Mouse (Mus musculus) forebrain, embryonic 10.5 days (tissue): ENCODE results near the gene Prkg2. TPM values are rescaled to one million over a fixed set of nuclear protein-coding genes. Genes with fewer than 3 reads are reported as not detected.

ENCODE experiments used
- DNase-seq: peaks from one replicate; pipeline ENCODE4 v3.0.0-alpha.2; 2017; ENCODE audit warnings: low spot score; ENCODE audit errors: extremely low spot score
- H3K27ac ChIP-seq: fragments of 300-500 bp; sonication (generic); 2 replicates; pipeline ENCODE4 v1.5.1; 2016; ENCODE audit warnings: mild to moderate bottlenecking
- H3K27me3 ChIP-seq: fragments of 300-500 bp; sonication (generic); 2 replicates; pipeline ENCODE4 v1.6.1; 2016; ENCODE audit warnings: mild to moderate bottlenecking; ENCODE audit not compliant: poor library complexity, severe bottlenecking
- H3K36me3 ChIP-seq: fragments of 300-500 bp; sonication (generic); replicated peaks from 2 replicates; pipeline ENCODE4 v1.6.1; 2016; ENCODE audit warnings: mild to moderate bottlenecking, moderate library complexity
- H3K4me1 ChIP-seq: fragments of 300-500 bp; sonication (generic); 2 replicates; pipeline ENCODE4 v1.6.1; 2016
- H3K4me3 ChIP-seq: fragments of 300-500 bp; sonication (generic); 2 replicates; pipeline ENCODE4 v1.5.1; 2016; ENCODE audit warnings: mild to moderate bottlenecking, moderate library complexity
- H3K9me3 ChIP-seq: fragments of 300-500 bp; sonication (generic); 2 replicates; pipeline ENCODE4 v1.6.1; 2016; ENCODE audit warnings: mild to moderate bottlenecking, moderate library complexity
- WGBS: fragments of 180-500 bp; shearing (Covaris S2); methylation state at CpG from one replicate; pipeline ENCODE4 v1.1.7; 2016; 5-methylcytosine and 5-hydroxymethylcytosine counted together
- polyA plus RNA-seq: library from polyadenylated mRNA; unstranded; fragments of >200 nt; fragmentation: Nextera tagmentation; extraction: Ambion mirVana; gene quantifications from 2 replicates; pipeline ENCODE4 v1.2.1, GENCODE M21; 2016

The Prkg2 gene
- polyA plus RNA-seq, 1 experiment from 2014 or later = 2.0 TPM

GRCm38 (mm10) chr5:98939116-98939515 is 98.0 kb downstream of the Prkg2 start:
- no peak for DNase-seq
- no peaks in the 10 kb centered on the region for H3K36me3 ChIP-seq
- no peaks in the 10 kb centered on the region for H3K27me3 ChIP-seq
- H3K27ac ChIP-seq = peak overlapping the region; percentile 21; the same call in 1 of the 2 replicates
- H3K4me3 ChIP-seq = no peak overlapping the region
- H3K9me3 ChIP-seq = no peaks in the 10 kb centered on the region
- H3K4me1 ChIP-seq = peaks cover 12% of the 10 kb centered on the region
- 92% methylated on average over 9 of the region's 9 CpGs for WGBS

- H3K4me3 ChIP-seq = no peak overlapping the region
- DNase-seq = no peak
- H3K4me1 ChIP-seq = peaks cover 12% of the 10 kb centered on the region
- no peaks in the 10 kb centered on the region for H3K9me3 ChIP-seq
- 82% methylated on average over 4 of the region's 4 CpGs for WGBS
- no peaks in the 10 kb centered on the region for H3K27me3 ChIP-seq
- H3K36me3 ChIP-seq = no peaks in the 10 kb centered on the region
- H3K27ac ChIP-seq = no peak overlapping the region
Measured at GRCm38 (mm10) chr5:98937879-98938278, 99.3 kb downstream of the Prkg2 start.

DNA sequence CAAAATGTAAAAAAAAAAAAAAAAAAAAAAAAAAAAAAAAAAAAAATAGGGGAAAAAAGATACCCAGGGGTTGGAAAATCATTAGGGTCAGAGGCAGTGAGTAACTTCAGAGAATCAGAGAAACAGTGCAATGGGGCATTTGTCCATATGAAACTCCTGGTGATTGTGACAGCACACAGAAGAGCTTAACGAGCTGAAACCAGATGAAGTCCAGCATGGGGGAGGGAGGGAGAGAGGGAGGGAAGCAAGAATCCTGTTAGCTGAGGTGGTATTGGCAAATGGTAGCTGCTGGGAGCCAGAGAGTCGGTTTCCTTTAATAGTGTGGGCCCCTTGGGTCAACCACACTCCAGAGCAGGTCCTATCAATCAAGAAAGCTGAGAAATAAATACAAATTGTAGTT is 100.5 kb downstream of the Prkg2 start:
- Histone ChIP-seq H3K27ac (no peak overlapping the region), H3K9me3 (no peaks in the 10 kb centered on the region), H3K4me1 (peaks cover 12% of the 10 kb centered on the region), H3K36me3 (no peaks in the 10 kb centered on the region), H3K4me3 (no peak overlapping the region), H3K27me3 (no peaks in the 10 kb centered on the region)
- DNase-seq = no peak
- WGBS = 43% methylated on average over 2 of the region's 2 CpGs

- no peaks in the 10 kb centered on the region for H3K27me3 ChIP-seq
- DNase-seq = no peak
- 90% methylated on average over 8 of the region's 8 CpGs for WGBS
- no peak overlapping the region for H3K27ac ChIP-seq
- no peak overlapping the region for H3K4me3 ChIP-seq
- no peaks in the 10 kb centered on the region for H3K9me3 ChIP-seq
- no peaks in the 10 kb centered on the region for H3K36me3 ChIP-seq
- H3K4me1 ChIP-seq = peaks cover 10% of the 10 kb centered on the region
Measured at GRCm38 (mm10) chr5:98935930-98936329, 101.2 kb downstream of the Prkg2 start.

DNA sequence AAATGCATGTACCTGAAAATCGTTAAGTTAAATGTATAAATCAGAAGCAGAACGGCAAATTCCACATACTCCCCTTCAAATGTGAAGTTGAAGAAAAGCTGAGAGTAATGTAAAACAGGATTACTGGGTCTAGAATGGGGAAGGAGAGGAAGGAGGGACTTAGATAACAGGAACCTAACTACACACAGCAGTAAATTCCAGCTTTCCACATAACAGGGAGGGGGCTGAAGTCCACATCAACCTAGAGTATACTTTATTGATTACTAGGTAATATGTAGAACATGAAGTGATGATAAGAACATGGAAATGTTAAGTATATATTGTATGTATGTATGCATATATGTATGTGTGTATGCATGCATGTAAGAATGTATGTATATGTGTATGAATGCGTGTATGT is 114.2 kb downstream of the Prkg2 start:
- Histone ChIP-seq H3K4me1 (peaks cover 22% of the 10 kb centered on the region), H3K9me3 (no peaks in the 10 kb centered on the region), H3K27me3 (no peaks in the 10 kb centered on the region), H3K27ac (no peak overlapping the region), H3K4me3 (no peak overlapping the region), H3K36me3 (no peaks in the 10 kb centered on the region)
- 94% methylated on average over 3 of the region's 3 CpGs for WGBS
- no peak for DNase-seq

- Histone ChIP-seq H3K9me3 (no peaks in the 10 kb centered on the region), H3K27me3 (no peaks in the 10 kb centered on the region), H3K4me1 (peaks cover 22% of the 10 kb centered on the region), H3K4me3 (no peak overlapping the region), H3K27ac (peak overlapping the region; percentile 75; the same call in 1 of the 2 replicates), H3K36me3 (no peaks in the 10 kb centered on the region)
- DNase-seq = no peak
- WGBS = 64% methylated on average over 1 of the region's 1 CpGs
Measured at GRCm38 (mm10) chr5:98921608-98922007, 115.5 kb downstream of the Prkg2 start.

- no peaks in the 10 kb centered on the region for H3K9me3 ChIP-seq
- H3K36me3 ChIP-seq = no peaks in the 10 kb centered on the region
- H3K4me1 ChIP-seq = peaks cover 19% of the 10 kb centered on the region
- DNase-seq = no peak
- H3K27me3 ChIP-seq = no peaks in the 10 kb centered on the region
- WGBS = 94% methylated on average over 5 of the region's 5 CpGs
- H3K4me3 ChIP-seq = no peak overlapping the region
- H3K27ac ChIP-seq = no peak overlapping the region
Measured at GRCm38 (mm10) chr5:98918716-98919115, 118.4 kb downstream of the Prkg2 start.

- DNase-seq = no peak
- no peaks in the 10 kb centered on the region for H3K27me3 ChIP-seq
- no peaks in the 10 kb centered on the region for H3K4me1 ChIP-seq
- 76% methylated on average over 4 of the region's 4 CpGs for WGBS
- no peaks in the 10 kb centered on the region for H3K36me3 ChIP-seq
- no peak overlapping the region for H3K4me3 ChIP-seq
- no peak overlapping the region for H3K27ac ChIP-seq
- H3K9me3 ChIP-seq = peaks cover 13% of the 10 kb centered on the region
Measured at GRCm38 (mm10) chr5:98902339-98902738, 134.8 kb downstream of the Prkg2 start.

GRCm38 (mm10) chr5:98900926-98901325 is 136.2 kb downstream of the Prkg2 start:
- Histone ChIP-seq H3K4me1 (no peaks in the 10 kb centered on the region), H3K27ac (no peak overlapping the region), H3K27me3 (no peaks in the 10 kb centered on the region), H3K4me3 (no peak overlapping the region), H3K9me3 (peaks cover 4% of the 10 kb centered on the region), H3K36me3 (no peaks in the 10 kb centered on the region)
- no peak for DNase-seq
- WGBS = 87% methylated on average over 5 of the region's 5 CpGs

- DNase-seq = no peak
- no peaks in the 10 kb centered on the region for H3K27me3 ChIP-seq
Measured at GRCm38 (mm10) chr5:98897946-98898345, 139.2 kb downstream of the Prkg2 start.

GRCm38 (mm10) chr5:98894281-98894680 is 142.9 kb downstream of the Prkg2 start:
- H3K4me3 ChIP-seq = no peak overlapping the region
- no peak overlapping the region for H3K27ac ChIP-seq
- no peaks in the 10 kb centered on the region for H3K36me3 ChIP-seq
- no peaks in the 10 kb centered on the region for H3K9me3 ChIP-seq
- DNase-seq = no peak
- WGBS = 91% methylated on average over 3 of the region's 3 CpGs
- H3K27me3 ChIP-seq = no peaks in the 10 kb centered on the region
- no peaks in the 10 kb centered on the region for H3K4me1 ChIP-seq

More at GRCm38 (mm10) chr5:98897946-98898345, 139.2 kb downstream of the Prkg2 start:
- Histone ChIP-seq H3K4me1 (no peaks in the 10 kb centered on the region), H3K36me3 (no peaks in the 10 kb centered on the region), H3K9me3 (no peaks in the 10 kb centered on the region), H3K4me3 (no peak overlapping the region), H3K27ac (no peak overlapping the region)

DNA sequence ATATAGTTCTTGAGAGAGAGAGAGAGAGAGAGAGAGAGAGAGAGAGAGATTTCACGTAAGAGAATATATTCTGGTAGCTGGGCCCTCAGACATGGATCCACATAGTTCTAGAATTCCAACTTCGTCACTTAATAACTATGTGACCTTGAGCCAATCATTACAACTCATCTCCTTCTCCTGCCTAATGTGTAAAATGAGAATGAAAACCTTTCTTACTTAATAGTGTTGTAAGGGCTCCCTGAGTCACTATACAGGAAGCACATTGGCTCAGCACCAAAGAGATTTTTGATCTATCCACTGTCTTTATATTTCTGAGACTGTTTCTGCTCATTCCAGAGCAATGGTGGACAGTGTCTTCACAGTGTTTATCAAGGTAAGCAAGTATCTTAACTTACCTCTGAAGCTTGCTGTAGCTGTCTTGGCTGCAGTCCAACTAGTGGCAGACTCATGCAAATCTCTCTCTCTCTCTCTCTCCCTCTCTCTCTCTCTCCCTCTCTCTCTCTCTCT is 146.6 kb downstream of the Prkg2 start:
- Histone ChIP-seq H3K4me3 (no peak overlapping the region), H3K36me3 (no peaks in the 10 kb centered on the region), H3K27ac (no peak overlapping the region), H3K27me3 (no peaks in the 10 kb centered on the region), H3K9me3 (no peaks in the 10 kb centered on the region), H3K4me1 (no peaks in the 10 kb centered on the region)
- DNase-seq = no peak
- WGBS = 85% methylated on average over 2 of the region's 2 CpGs

- DNase-seq = no peak
- no peak overlapping the region for H3K27ac ChIP-seq
- H3K27me3 ChIP-seq = no peaks in the 10 kb centered on the region
- no peak overlapping the region for H3K4me3 ChIP-seq
- H3K36me3 ChIP-seq = no peaks in the 10 kb centered on the region
- no peaks in the 10 kb centered on the region for H3K9me3 ChIP-seq
- H3K4me1 ChIP-seq = no peaks in the 10 kb centered on the region
- 74% methylated on average over 3 of the region's 3 CpGs for WGBS
Measured at GRCm38 (mm10) chr5:98882096-98882495, 155.1 kb downstream of the Prkg2 start.
